Mouse (Mus musculus) erythroblast, embryonic 14.5 days (primary cell): ENCODE data around the gene Dop1a.

Experiments used
- GATA1 ChIP-seq: IDR thresholded peaks from 2 replicates; pipeline ENCODE4 v1.6.1; 2012; ENCODE audit warnings: low read length, inconsistent platforms, mixed read lengths
- TAL1 ChIP-seq: IDR thresholded peaks from 3 replicates; pipeline ENCODE4 v1.6.1; 2012; ENCODE audit warnings: low read length, inconsistent platforms, mixed read lengths

DNA sequence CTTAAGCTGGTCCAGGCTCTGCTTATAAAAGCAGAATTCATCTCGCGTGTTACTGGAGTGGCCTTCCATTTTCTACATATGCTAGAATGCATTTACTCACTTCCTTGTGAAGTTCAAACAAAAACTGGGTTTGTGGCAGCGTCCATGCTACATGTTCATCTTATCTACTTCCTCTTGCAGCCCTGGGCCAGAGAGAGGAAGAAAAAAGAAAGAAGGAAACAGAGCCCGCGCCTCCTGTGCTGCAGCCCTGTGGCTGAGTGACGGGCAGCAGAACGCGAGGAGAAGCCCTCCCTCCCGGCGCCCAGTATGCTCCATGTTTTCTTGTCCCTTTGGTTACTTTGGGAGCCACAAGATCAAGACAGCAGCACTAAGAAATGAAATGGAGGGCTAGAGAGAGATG, 112.7 kb downstream of the Dop1a start:
- TF ChIP-seq TAL1 = no peak
- no peak for TF ChIP-seq GATA1
